Mouse (Mus musculus) midbrain, embryonic 13.5 days (tissue): ENCODE data around the gene Tmem219. TPM values are rescaled to one million over a fixed set of nuclear protein-coding genes. Genes with fewer than 3 reads are reported as not detected.
"Not testable (repeated sequence)": the region's sequence is repeated elsewhere in the genome, so short reads cannot be mapped to it uniquely, and the experiment has no call there.

Source experiments
- ATAC-seq: fragments of 200-750 bp; cut with Nextera tagmentation; 2 replicates; pipeline ENCODE4 v1.8.0; 2017; ENCODE audit warnings: mild to moderate bottlenecking, moderate TSS enrichment, moderate library complexity
- H3K27ac ChIP-seq: fragments of 300-500 bp; sonication (generic); 2 replicates; pipeline ENCODE4 v1.5.1; 2015; ENCODE audit warnings: inconsistent platforms, mild to moderate bottlenecking, moderate library complexity
- H3K27me3 ChIP-seq: fragments of 300-500 bp; sonication (generic); 2 replicates; pipeline ENCODE4 v1.6.1; 2015; ENCODE audit warnings: mild to moderate bottlenecking, inconsistent platforms
- H3K36me3 ChIP-seq: fragments of 300-500 bp; sonication (generic); 2 replicates; pipeline ENCODE4 v1.6.1; 2015; ENCODE audit warnings: mild to moderate bottlenecking, inconsistent platforms
- H3K4me1 ChIP-seq: fragments of 300-500 bp; sonication (generic); replicated peaks from 2 replicates; pipeline ENCODE4 v1.6.1; 2015; ENCODE audit warnings: inconsistent platforms
- H3K4me2 ChIP-seq: fragments of 300-500 bp; sonication (generic); replicated peaks from 2 replicates; pipeline ENCODE4 v1.6.1; 2015; ENCODE audit warnings: moderate library complexity, mild to moderate bottlenecking, inconsistent platforms
- H3K4me3 ChIP-seq: fragments of 300-500 bp; sonication (generic); replicated peaks from 2 replicates; pipeline ENCODE4 v1.5.1; 2015; ENCODE audit warnings: mild to moderate bottlenecking, inconsistent platforms
- H3K9ac ChIP-seq: fragments of 300-500 bp; sonication (generic); replicated peaks from 2 replicates; pipeline ENCODE4 v1.6.1; 2015; ENCODE audit warnings: mild to moderate bottlenecking, inconsistent platforms
- H3K9me3 ChIP-seq: fragments of 300-500 bp; sonication (generic); 2 replicates; pipeline ENCODE4 v1.6.1; 2016; ENCODE audit warnings: mild to moderate bottlenecking, inconsistent platforms
- WGBS: fragments of 180-500 bp; shearing (Covaris S2); methylation state at CpG from one replicate; pipeline ENCODE4 v1.1.7; 2015; 5-methylcytosine and 5-hydroxymethylcytosine counted together
- polyA plus RNA-seq: library from polyadenylated mRNA; unstranded; fragments of >200 nt; fragmentation: Nextera tagmentation; extraction: Ambion mirVana; gene quantifications from 2 replicates; pipeline ENCODE4 v1.2.1, GENCODE M21; 2015

Gene Tmem219
- polyA plus RNA-seq, 1 experiment from 2014 or later = 33.2 TPM

GRCm38 (mm10) chr7:126921563-126921962, 1.2 kb downstream of the Tmem219 start:
- 0 out of 2 replicates have a peak overlapping the region, but pooled peaks have one; percentile 18 for H3K4me3 ChIP-seq
- no peaks in the 10 kb centered on the region for H3K27me3 ChIP-seq
- H3K9me3 ChIP-seq = no peaks in the 10 kb centered on the region
- ATAC-seq = no peak
- H3K4me1 ChIP-seq = peaks cover 27% of the 10 kb centered on the region
- peak overlapping the region; percentile 39 for H3K4me2 ChIP-seq
- no peak overlapping the region for H3K27ac ChIP-seq
- peak overlapping the region; percentile 40; the same call in 1 of the 2 replicates for H3K9ac ChIP-seq
- WGBS = 73% methylated on average over 2 of the region's 2 CpGs
- no peaks in the 10 kb centered on the region for H3K36me3 ChIP-seq

GRCm38 (mm10) chr7:126919973-126920372, 2.7 kb downstream of the Tmem219 start:
- no peak for ATAC-seq
- Histone ChIP-seq H3K4me3 (no peak overlapping the region), H3K4me1 (peaks cover 27% of the 10 kb centered on the region), H3K27ac (no peak overlapping the region), H3K4me2 (no peak overlapping the region), H3K9ac (no peak overlapping the region), H3K36me3 (no peaks in the 10 kb centered on the region), H3K27me3 (no peaks in the 10 kb centered on the region), H3K9me3 (no peaks in the 10 kb centered on the region)
- 86% methylated on average over 4 of the region's 4 CpGs for WGBS

GRCm38 (mm10) chr7:126918356-126918755, 4.4 kb downstream of the Tmem219 start:
- H3K27me3 ChIP-seq, H3K27ac ChIP-seq, ATAC-seq, H3K4me3 ChIP-seq, H3K4me2 ChIP-seq, H3K36me3 ChIP-seq, H3K9me3 ChIP-seq, H3K9ac ChIP-seq: not testable (repeated sequence)
- 52% methylated on average over 4 of the region's 4 CpGs for WGBS
- H3K4me1 ChIP-seq = peaks cover 27% of the 10 kb centered on the region

- Histone ChIP-seq H3K9me3 (no peaks in the 10 kb centered on the region), H3K4me1 (no peaks in the 10 kb centered on the region), H3K4me2 (no peak overlapping the region), H3K27me3 (no peaks in the 10 kb centered on the region), H3K9ac (no peak overlapping the region), H3K36me3 (no peaks in the 10 kb centered on the region), H3K4me3 (no peak overlapping the region), H3K27ac (no peak overlapping the region)
- no peak for ATAC-seq
- 92% methylated on average over 3 of the region's 3 CpGs for WGBS
These were observed 7.9 kb downstream of the Tmem219 start for GRCm38 (mm10) chr7:126914844-126915243.

- ATAC-seq = no peak
- no peak overlapping the region for H3K9ac ChIP-seq
- H3K27ac ChIP-seq = no peak overlapping the region
- H3K4me2 ChIP-seq = no peak overlapping the region
- H3K4me3 ChIP-seq = no peak overlapping the region
- no peaks in the 10 kb centered on the region for H3K4me1 ChIP-seq
- H3K27me3 ChIP-seq = no peaks in the 10 kb centered on the region
- H3K36me3 ChIP-seq = no peaks in the 10 kb centered on the region
- H3K9me3 ChIP-seq = no peaks in the 10 kb centered on the region
- WGBS = 79% methylated on average over 3 of the region's 3 CpGs
These were observed 17.1 kb downstream of the Tmem219 start for GRCm38 (mm10) chr7:126905590-126905989.

- 91% methylated on average over 9 of the region's 9 CpGs for WGBS
- not testable (repeated sequence) for H3K27me3 ChIP-seq, H3K9me3 ChIP-seq, ATAC-seq, H3K4me3 ChIP-seq, H3K9ac ChIP-seq, H3K4me2 ChIP-seq, H3K27ac ChIP-seq, H3K36me3 ChIP-seq
- peaks cover 16% of the 10 kb centered on the region for H3K4me1 ChIP-seq
These were observed 22.9 kb downstream of the Tmem219 start for GRCm38 (mm10) chr7:126899781-126900180.

GRCm38 (mm10) chr7:126898102-126898990, 24.4 kb downstream of the Tmem219 start:
- Histone ChIP-seq H3K9me3 (no peaks in the 10 kb centered on the region), H3K9ac (peak overlapping the region; percentile 84), H3K4me1 (peaks cover 16% of the 10 kb centered on the region), H3K27me3 (no peaks in the 10 kb centered on the region), H3K36me3 (no peaks in the 10 kb centered on the region), H3K4me3 (peak overlapping the region; percentile 65), H3K4me2 (peak overlapping the region; percentile 74), H3K27ac (peak overlapping the region; percentile 86)
- ATAC-seq = peak; percentile 95
- WGBS = 13% methylated on average over 37 of the region's 37 CpGs

- H3K9ac ChIP-seq = peak overlapping the region; percentile 84
- peaks cover 16% of the 10 kb centered on the region for H3K4me1 ChIP-seq
- no peak; the same call in 1 of the 2 replicates for ATAC-seq
- H3K9me3 ChIP-seq = no peaks in the 10 kb centered on the region
- 25% methylated on average over 16 of the region's 16 CpGs for WGBS
- no peaks in the 10 kb centered on the region for H3K27me3 ChIP-seq
- H3K4me3 ChIP-seq = peak overlapping the region; percentile 65
- peak overlapping the region; percentile 74 for H3K4me2 ChIP-seq
- 0 out of 2 replicates have a peak, but pooled peaks cover 4% of the 10 kb centered on the region for H3K36me3 ChIP-seq
- peak overlapping the region; percentile 86 for H3K27ac ChIP-seq
These were observed 25.2 kb downstream of the Tmem219 start for GRCm38 (mm10) chr7:126897390-126898101.

- ATAC-seq = no peak
- WGBS = 89% methylated on average over 5 of the region's 5 CpGs
- H3K27me3 ChIP-seq = no peaks in the 10 kb centered on the region
- no peaks in the 10 kb centered on the region for H3K9me3 ChIP-seq
- peak overlapping the region; percentile 74 for H3K4me2 ChIP-seq
- 0 out of 2 replicates have a peak, but pooled peaks cover 4% of the 10 kb centered on the region for H3K36me3 ChIP-seq
- H3K4me1 ChIP-seq = peaks cover 16% of the 10 kb centered on the region
- peak overlapping the region; percentile 5; the same call in 1 of the 2 replicates for H3K9ac ChIP-seq
- H3K27ac ChIP-seq = no peak overlapping the region
- H3K4me3 ChIP-seq = 0 out of 2 replicates have a peak overlapping the region, but pooled peaks have one; percentile 65
These were observed 25.8 kb downstream of the Tmem219 start for GRCm38 (mm10) chr7:126896912-126897311.

- WGBS = 57% methylated on average over 7 of the region's 7 CpGs
- H3K36me3 ChIP-seq = peaks cover 28% of the 10 kb centered on the region
- no peaks in the 10 kb centered on the region for H3K27me3 ChIP-seq
- no peak overlapping the region for H3K4me3 ChIP-seq
- no peak overlapping the region for H3K4me2 ChIP-seq
- H3K4me1 ChIP-seq = no peaks in the 10 kb centered on the region
- no peak for ATAC-seq
- no peaks in the 10 kb centered on the region for H3K9me3 ChIP-seq
- H3K27ac ChIP-seq = no peak overlapping the region
- H3K9ac ChIP-seq = 0 out of 2 replicates have a peak overlapping the region, but pooled peaks have one; percentile 12
These were observed 33.9 kb downstream of the Tmem219 start for GRCm38 (mm10) chr7:126888852-126889251.

GRCm38 (mm10) chr7:126887281-126887680, 35.4 kb downstream of the Tmem219 start:
- no peak overlapping the region for H3K4me2 ChIP-seq
- peaks cover 15% of the 10 kb centered on the region for H3K4me1 ChIP-seq
- no peak overlapping the region for H3K4me3 ChIP-seq
- no peak overlapping the region for H3K27ac ChIP-seq
- H3K27me3 ChIP-seq = no peaks in the 10 kb centered on the region
- WGBS = 94% methylated on average over 5 of the region's 5 CpGs
- no peak for ATAC-seq
- H3K9me3 ChIP-seq = no peaks in the 10 kb centered on the region
- no peak overlapping the region for H3K9ac ChIP-seq
- H3K36me3 ChIP-seq = peaks cover 24% of the 10 kb centered on the region
